Mouse (Mus musculus): Measurements from ENCODE around the gene Exoc3l2. TPM values are rescaled to one million over a fixed set of nuclear protein-coding genes. Genes with fewer than 3 reads are reported as not detected.
A peak's percentile ranks its signal among the peaks of the same experiment; 100 is the strongest.

Gene Exoc3l2
- polyA plus RNA-seq, 2 experiments: 0.48 to 1.7 TPM

GRCm38 (mm10) chr7:19500420-19501363, 37.6 kb downstream of the Exoc3l2 start:
- no peak overlapping the region for H3K4me3 ChIP-seq (ENCODE audit: insufficient read depth in 1 of 2, low read depth in 2 of 2, low read length in 2 of 2)
- no peak for DNase-seq (ENCODE audit: low read depth in 3 of 3, low spot score in 3 of 3)
- H3K4me1 ChIP-seq (replicated peaks; ENCODE audit: control insufficient read depth in 2 of 2, insufficient read depth in 2 of 2, low read length in 1 of 2): peaks cover 0 to 2% of the 10 kb centered on the region in 2 experiments; a peak in 1 of 4 replicates
- H3K9me3 ChIP-seq (ENCODE audit: control insufficient read depth, low read length): no peaks in the 10 kb centered on the region
- WGBS (ENCODE audit: insufficient replicate concordance): 37% methylated on average over 12 of the region's 12 CpGs
- no peak for ATAC-seq (ENCODE audit: insufficient read depth)
- no peaks in the 10 kb centered on the region for H3K27me3 ChIP-seq (ENCODE audit: control insufficient read depth, insufficient read depth, low read length)
- H3K9ac ChIP-seq (replicated peaks): no peak overlapping the region
- no peaks in the 10 kb centered on the region for H3K36me3 ChIP-seq (replicated peaks; ENCODE audit: control insufficient read depth, insufficient read depth, low read depth)
- no peak for TF ChIP-seq CTCF (IDR thresholded peaks at IDR 0.05; ENCODE audit: low read depth)
- no peak for TF ChIP-seq EP300 (IDR thresholded peaks at IDR 0.05; ENCODE audit: low read depth)
- no peak overlapping the region for H3K27ac ChIP-seq
- H3K4me2 ChIP-seq (ENCODE audit: low read depth): no peak overlapping the region

GRCm38 (mm10) chr7:19501658-19502057, 38.5 kb downstream of the Exoc3l2 start:
- ATAC-seq (ENCODE audit: insufficient read depth) (no peak), DNase-seq (ENCODE audit: low read depth in 3 of 3, low spot score in 3 of 3) (no peak)
- no peaks in the 10 kb centered on the region for H3K9me3 ChIP-seq (ENCODE audit: control insufficient read depth, low read length)
- H3K4me2 ChIP-seq (ENCODE audit: low read depth): no peak overlapping the region
- H3K27me3 ChIP-seq (ENCODE audit: control insufficient read depth, insufficient read depth, low read length): no peaks in the 10 kb centered on the region
- H3K4me3 ChIP-seq (ENCODE audit: insufficient read depth in 1 of 2, low read depth in 2 of 2, low read length in 2 of 2): no peak overlapping the region
- TF ChIP-seq EP300 (IDR thresholded peaks at IDR 0.05; ENCODE audit: low read depth) (no peak), CTCF (IDR thresholded peaks at IDR 0.05; ENCODE audit: low read depth) (no peak)
- H3K27ac ChIP-seq: no peak overlapping the region
- H3K4me1 ChIP-seq (replicated peaks; ENCODE audit: control insufficient read depth in 2 of 2, insufficient read depth in 2 of 2, low read length in 1 of 2): peaks cover 0 to 2% of the 10 kb centered on the region in 2 experiments; a peak in 1 of 4 replicates
- H3K36me3 ChIP-seq (replicated peaks; ENCODE audit: control insufficient read depth, insufficient read depth, low read depth): no peaks in the 10 kb centered on the region
- 72% methylated on average over 4 of the region's 4 CpGs for WGBS (ENCODE audit: insufficient replicate concordance)
- no peak overlapping the region for H3K9ac ChIP-seq (replicated peaks)

- Histone ChIP-seq H3K27me3 (ENCODE audit: control insufficient read depth, insufficient read depth, low read length) (no peaks in the 10 kb centered on the region), H3K27ac (no peak overlapping the region), H3K4me3 (ENCODE audit: insufficient read depth in 1 of 2, low read depth in 2 of 2, low read length in 2 of 2) (no peak overlapping the region), H3K9me3 (ENCODE audit: control insufficient read depth, low read length) (no peaks in the 10 kb centered on the region), H3K4me2 (ENCODE audit: low read depth) (no peak overlapping the region), H3K36me3 (replicated peaks; ENCODE audit: control insufficient read depth, insufficient read depth, low read depth) (no peaks in the 10 kb centered on the region), H3K9ac (replicated peaks) (no peak overlapping the region), H3K4me1 (replicated peaks; ENCODE audit: control insufficient read depth in 2 of 2, insufficient read depth in 2 of 2, low read length in 1 of 2) (peaks cover 4 to 8% of the 10 kb centered on the region in 2 experiments; a peak in 3 of 4 replicates)
- ATAC-seq (ENCODE audit: insufficient read depth): no peak
- peak in 2 of 3 experiments; percentile 42 to 47 for DNase-seq (ENCODE audit: low read depth in 3 of 3, low spot score in 3 of 3)
- TF ChIP-seq EP300 (IDR thresholded peaks at IDR 0.05; ENCODE audit: low read depth) (no peak), CTCF (IDR thresholded peaks at IDR 0.05; ENCODE audit: low read depth) (peak; percentile 95)
- WGBS (ENCODE audit: insufficient replicate concordance): 26% methylated on average over 5 of the region's 5 CpGs
These were observed 40.4 kb downstream of the Exoc3l2 start for GRCm38 (mm10) chr7:19503481-19504068.

GRCm38 (mm10) chr7:19506326-19506725, 43.2 kb downstream of the Exoc3l2 start:
- peak in 2 of 3 experiments; percentile 37 to 41 for DNase-seq (ENCODE audit: low read depth in 3 of 3, low spot score in 3 of 3)
- no peak overlapping the region for H3K9ac ChIP-seq (replicated peaks)
- H3K4me1 ChIP-seq (replicated peaks; ENCODE audit: control insufficient read depth in 2 of 2, insufficient read depth in 2 of 2, low read length in 1 of 2): peaks cover 7 to 13% of the 10 kb centered on the region in 2 experiments
- no peaks in the 10 kb centered on the region for H3K36me3 ChIP-seq (replicated peaks; ENCODE audit: control insufficient read depth, insufficient read depth, low read depth)
- H3K9me3 ChIP-seq (ENCODE audit: control insufficient read depth, low read length): no peaks in the 10 kb centered on the region
- H3K27me3 ChIP-seq (ENCODE audit: control insufficient read depth, insufficient read depth, low read length): no peaks in the 10 kb centered on the region
- WGBS (ENCODE audit: insufficient replicate concordance): 19% methylated on average over 6 of the region's 6 CpGs
- H3K27ac ChIP-seq: no peak overlapping the region
- peak overlapping the region; percentile 78 for H3K4me2 ChIP-seq (ENCODE audit: low read depth)
- TF ChIP-seq EP300 (IDR thresholded peaks at IDR 0.05; ENCODE audit: low read depth) (no peak), CTCF (IDR thresholded peaks at IDR 0.05; ENCODE audit: low read depth) (peak; percentile 57)
- no peak for ATAC-seq (ENCODE audit: insufficient read depth)
- H3K4me3 ChIP-seq (ENCODE audit: insufficient read depth in 1 of 2, low read depth in 2 of 2, low read length in 2 of 2): no peak overlapping the region

All from liver, embryonic 14.5 days (tissue).